Mouse (Mus musculus): Measurements from ENCODE around the gene 1810055G02Rik.
A peak's percentile ranks its signal among the peaks of the same experiment; 100 is the strongest.

The 1810055G02Rik gene

DNA sequence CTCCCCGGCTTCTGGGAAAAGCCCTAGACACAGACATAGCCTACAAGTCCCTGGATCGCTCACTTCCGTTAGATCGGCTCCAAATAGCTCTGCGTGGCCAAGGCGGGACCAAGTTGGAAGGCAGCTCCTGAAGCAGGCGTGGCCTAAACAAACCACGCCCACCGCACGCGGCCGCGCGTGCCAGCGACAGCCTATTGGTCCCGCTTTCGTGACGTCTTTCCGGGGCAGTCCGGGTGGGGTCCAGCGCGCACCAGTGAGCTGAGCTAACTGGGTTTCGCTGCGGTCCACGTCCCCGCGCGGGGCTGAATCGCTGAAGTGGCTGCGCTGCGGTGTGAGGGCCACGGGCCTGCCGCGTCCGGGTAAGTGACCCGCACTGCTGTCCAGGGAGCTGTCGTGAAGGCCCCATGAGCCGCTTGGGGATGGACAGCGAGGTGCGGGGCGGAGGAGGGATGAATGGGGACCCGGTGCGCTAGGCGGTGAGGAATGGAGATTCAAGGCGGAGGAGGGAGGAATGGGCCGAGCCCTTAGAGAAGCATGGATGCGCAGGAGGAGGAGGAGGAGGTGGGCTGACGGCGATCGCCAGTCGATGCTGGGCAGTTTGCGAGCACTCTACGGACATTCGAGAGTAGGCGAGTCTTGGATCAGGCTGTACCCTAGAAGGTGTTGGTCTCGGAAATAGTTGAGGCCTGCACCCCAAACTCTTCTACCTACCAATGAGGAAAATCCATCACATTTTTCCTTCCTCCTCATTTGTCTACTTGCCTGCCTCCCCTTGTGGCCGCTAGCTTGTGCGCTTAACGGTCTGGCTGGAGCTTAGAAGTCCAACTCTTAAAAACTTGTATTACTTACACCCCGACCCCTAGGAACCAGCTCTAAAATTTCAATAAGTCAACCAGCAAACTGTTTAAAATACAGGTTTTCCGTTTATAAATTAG lies at the start of gene 1810055G02Rik:
Gene 1810055G02Rik (plus strand): TSS at position 216 of the 935 bp plus-strand sequence.
- peak; percentile 91 to 94 for DNase-seq

- DNase-seq = peak in 1 of 2 experiments; percentile 49
Observed at GRCm38 (mm10) chr19:3665510-3665909, 42.6 kb upstream of the 1810055G02Rik start.

GRCm38 (mm10) chr19:3666632-3667031 lies 41.5 kb upstream of the 1810055G02Rik start:
- no peak for DNase-seq

- no peak for DNase-seq
Observed at GRCm38 (mm10) chr19:3667155-3667895, 40.8 kb upstream of the 1810055G02Rik start.

DNA sequence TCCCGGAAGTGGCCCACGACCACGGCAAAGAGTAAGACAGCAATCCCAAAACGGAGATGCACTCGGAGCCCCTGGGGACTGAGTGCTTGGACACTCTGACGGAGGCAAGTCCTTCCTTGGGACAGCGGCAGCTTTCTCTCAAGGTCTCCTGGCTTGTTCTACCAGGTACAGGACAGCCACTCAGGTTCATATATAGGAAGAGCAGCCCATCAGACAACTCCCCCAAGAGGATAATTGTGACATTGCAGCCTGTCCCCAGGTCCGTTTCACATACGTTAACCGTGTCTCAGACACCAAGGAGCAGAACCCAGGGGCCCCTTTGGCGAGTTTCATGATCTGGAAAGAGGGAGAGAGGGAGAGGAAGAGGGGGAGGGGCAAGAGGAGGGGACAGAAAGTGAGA lies 40.1 kb upstream of the 1810055G02Rik start:
- DNase-seq = no peak

DNA sequence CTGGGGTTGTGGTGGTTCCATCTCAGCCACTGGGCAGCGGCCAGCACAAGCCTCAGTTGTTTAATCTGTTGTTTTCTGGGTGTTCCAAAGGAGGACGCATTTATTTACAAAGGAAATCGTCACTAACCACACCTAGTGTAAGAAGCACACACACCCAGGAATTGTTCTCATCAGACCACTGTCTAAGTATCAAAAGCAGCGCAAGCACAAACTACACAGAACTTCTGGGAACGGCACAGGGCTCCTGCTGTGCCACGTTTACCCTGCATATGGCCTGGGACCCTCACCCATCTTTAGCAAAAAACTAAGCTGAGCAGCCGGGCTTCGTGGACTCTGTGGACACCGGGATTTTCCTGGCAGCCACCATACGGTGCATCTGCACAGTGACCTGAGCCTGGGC lies 39.5 kb upstream of the 1810055G02Rik start:
- DNase-seq = no peak

DNA sequence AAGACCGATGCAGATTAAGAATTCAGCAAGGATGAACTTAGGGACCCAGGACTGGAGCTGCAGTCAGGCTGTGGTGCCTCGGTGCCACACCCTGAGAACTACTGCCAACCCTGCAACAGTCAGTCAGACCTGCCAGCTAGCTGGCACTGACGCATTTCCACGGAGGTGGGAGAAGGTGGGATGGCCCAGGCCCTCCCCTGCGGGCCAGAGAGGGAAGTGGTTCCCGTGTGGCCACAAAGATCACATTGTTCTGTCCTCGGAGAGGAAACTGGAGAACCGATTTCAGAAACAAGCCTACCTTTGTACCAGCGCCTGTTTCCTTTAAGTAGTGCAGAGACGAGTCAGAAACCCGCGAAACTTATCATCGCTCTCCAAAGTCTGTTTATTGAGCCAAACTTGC lies 39.0 kb upstream of the 1810055G02Rik start:
- DNase-seq = peak; percentile 38 to 49

GRCm38 (mm10) chr19:3673149-3673548 lies 34.9 kb upstream of the 1810055G02Rik start:
- DNase-seq = no peak

- DNase-seq = no peak
Observed at GRCm38 (mm10) chr19:3674122-3674855, 33.8 kb upstream of the 1810055G02Rik start.

GRCm38 (mm10) chr19:3680732-3681131 lies 27.4 kb upstream of the 1810055G02Rik start:
- no peak for DNase-seq

GRCm38 (mm10) chr19:3681310-3681934 lies 26.7 kb upstream of the 1810055G02Rik start:
- DNase-seq = no peak

DNA sequence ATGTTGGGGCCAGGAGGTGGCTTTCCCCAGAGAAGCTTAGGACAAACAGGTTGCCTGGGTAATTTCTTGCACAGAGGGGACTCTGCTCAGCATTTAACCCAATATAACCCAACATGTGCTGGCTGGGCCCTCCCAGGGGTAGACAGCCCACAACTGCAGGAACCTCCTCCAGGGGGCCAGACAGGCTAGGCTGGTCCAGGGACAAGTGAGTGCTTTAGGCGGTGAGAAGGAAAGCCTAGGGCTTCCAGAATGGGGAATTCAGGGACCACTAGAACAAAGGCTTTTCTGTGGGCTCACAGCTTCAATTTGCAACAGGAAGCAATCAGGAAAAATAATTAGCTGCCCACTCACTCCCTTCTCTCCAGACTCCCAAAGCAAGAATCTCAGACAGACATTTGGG lies 23.7 kb upstream of the 1810055G02Rik start:
- no peak for DNase-seq

- DNase-seq = no peak
Observed at GRCm38 (mm10) chr19:3684957-3685580, 23.0 kb upstream of the 1810055G02Rik start.

- DNase-seq = peak in 1 of 2 experiments; percentile 49
Observed at GRCm38 (mm10) chr19:3685611-3686214, 22.4 kb upstream of the 1810055G02Rik start.

DNA sequence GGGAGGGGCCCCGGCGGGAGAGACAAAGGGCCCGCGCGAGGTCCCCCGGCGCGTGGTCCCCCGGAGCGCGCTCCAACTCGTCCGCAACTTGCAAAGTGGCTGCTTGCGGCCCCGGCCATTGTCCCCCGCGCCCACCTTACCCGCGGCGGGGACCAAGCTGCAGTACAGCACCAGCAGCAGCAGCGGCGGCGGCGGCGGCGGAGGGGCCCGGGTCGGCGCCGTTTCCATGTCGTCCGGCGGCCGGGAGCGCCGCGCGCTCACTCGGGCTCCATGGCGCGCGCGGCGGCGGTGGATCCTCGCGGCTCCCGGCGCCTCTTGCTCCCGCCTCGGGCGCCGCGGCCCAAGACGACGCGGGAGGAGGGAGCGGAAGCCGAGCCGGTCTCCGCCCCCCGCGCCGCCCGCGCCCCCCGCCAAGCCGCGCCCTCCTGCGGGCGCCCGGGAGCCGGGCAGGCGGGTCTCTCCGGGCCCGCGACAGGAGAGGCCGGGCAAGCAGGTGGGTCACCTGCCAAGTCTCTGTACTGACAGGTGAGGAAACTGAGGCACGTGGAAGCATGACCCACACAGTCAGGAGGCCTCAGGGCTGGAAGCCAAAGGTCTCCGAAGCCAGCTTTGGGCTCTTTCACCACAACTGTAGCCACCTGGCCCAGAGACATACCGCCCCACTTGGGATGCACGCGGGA lies 21.7 kb upstream of the 1810055G02Rik start, which contains the start of gene Lrp5:
Gene Lrp5 (minus strand): TSS at position 350 of the 680 bp plus-strand sequence.
- peak; percentile 72 to 79 for DNase-seq

DNA sequence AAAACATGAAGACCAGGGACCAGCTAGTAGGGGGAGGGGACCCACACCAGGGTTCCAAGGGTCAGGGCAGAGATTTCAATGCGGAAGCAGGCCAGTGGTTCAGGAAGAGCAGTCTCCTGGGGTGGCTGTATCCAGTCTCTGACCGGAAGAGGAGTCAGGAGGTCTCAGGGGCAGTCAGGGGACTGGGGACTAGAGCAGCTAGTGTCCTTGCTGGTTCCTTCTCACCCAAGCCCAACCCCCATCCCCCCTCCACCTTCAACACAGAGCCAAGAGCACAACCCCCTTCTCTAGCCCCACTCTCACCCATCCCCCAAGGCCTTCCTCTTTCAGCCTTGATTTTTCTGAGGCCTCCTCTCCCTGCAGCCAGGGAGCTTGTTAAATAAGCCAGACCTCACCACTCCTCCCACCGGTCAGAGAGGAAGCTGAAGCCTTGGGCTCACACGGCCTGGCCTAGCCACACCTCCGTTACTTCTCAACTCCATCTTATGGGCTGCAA lies 20.4 kb upstream of the 1810055G02Rik start:
- DNase-seq = no peak

- DNase-seq = no peak
Observed at GRCm38 (mm10) chr19:3691337-3691736, 16.8 kb upstream of the 1810055G02Rik start.

- no peak for DNase-seq
Observed at GRCm38 (mm10) chr19:3692414-3693145, 15.5 kb upstream of the 1810055G02Rik start.

DNA sequence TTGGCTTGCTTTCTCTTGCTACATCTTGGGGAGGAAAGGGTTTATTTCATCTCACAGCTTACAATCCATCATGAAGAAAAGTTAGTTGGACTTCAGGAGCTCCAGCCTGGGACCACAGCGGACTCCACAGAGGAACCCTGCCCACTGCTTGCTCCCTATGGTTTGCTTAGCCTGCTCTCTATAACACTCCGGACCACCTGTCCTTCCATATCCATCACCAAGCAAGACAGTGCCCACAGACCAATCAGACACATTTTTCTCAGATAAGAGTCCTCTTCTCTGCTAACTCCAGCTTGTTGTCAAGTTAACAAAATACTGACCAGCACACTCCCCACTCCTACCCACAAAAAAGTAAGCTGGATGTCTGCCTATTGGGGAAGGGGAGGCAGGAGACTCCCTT lies 13.6 kb upstream of the 1810055G02Rik start:
- no peak for DNase-seq

- no peak for DNase-seq
Observed at GRCm38 (mm10) chr19:3695006-3695405, 13.1 kb upstream of the 1810055G02Rik start.
